Mouse (Mus musculus) gastrocnemius, adult 2 months (tissue): ENCODE data around the gene Myo15. TPM values are rescaled to one million over a fixed set of nuclear protein-coding genes. Genes with fewer than 3 reads are reported as not detected.

Experiments
- DNase-seq: peaks from one replicate; pipeline ENCODE4 v3.0.0; 2022
- H3K27ac ChIP-seq: fragments of 200-600 bp; 2 replicates; pipeline ENCODE4 v1.8.1; 2022; ENCODE audit warnings: mild to moderate bottlenecking
- H3K4me3 ChIP-seq: fragments of 200-600 bp; 2 replicates; pipeline ENCODE4 v1.8.1; 2022; ENCODE audit warnings: mild to moderate bottlenecking, moderate library complexity
- CTCF ChIP-seq: fragments of 200-600 bp; IDR thresholded peaks from 2 replicates; pipeline ENCODE4 v1.8.1; 2022; ENCODE audit warnings: antibody characterized with exemption, mild to moderate bottlenecking, moderate library complexity
- intact Hi-C: fragments of 180-260 bp; cut with DNase I; formaldehyde crosslinking; loops from one replicate; pipeline ENCODE4 v1.15.1; 2025
- total RNA-seq, 2 experiments: library from RNA; stranded (reverse); gene quantifications; 2 replicates each; pipeline ENCODE4 v1.2.3; 2021

The Myo15 gene
- total RNA-seq, 2 experiments from 2014 or later = 0.06 TPM; not detected in 1

DNA sequence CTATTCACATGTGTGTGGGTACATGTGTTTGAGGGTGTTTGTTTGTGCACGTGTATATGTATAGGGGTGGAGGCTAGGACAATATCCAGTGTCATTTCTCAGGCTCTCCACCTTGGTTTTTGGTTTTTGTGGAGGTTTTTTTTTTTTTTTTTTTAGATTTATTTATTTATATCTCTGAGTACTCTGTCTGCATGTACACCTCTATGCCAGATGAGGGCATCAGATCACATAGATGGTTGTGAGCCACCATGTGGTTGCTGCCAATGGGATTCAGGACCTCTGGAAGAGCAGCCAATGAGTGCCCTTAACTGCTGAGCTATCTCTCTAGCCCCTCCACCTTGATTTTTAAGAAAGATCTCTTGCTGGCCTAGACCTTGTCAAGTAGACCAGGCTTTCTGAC is 11.2 kb upstream of the Myo15 start:
- TF ChIP-seq CTCF = peak; percentile 24; the same call in 1 of the 2 replicates
- DNase-seq = no peak
- no peak overlapping the region for H3K4me3 ChIP-seq
- intact Hi-C loops = no loop called here
- H3K27ac ChIP-seq = no peak overlapping the region

DNA sequence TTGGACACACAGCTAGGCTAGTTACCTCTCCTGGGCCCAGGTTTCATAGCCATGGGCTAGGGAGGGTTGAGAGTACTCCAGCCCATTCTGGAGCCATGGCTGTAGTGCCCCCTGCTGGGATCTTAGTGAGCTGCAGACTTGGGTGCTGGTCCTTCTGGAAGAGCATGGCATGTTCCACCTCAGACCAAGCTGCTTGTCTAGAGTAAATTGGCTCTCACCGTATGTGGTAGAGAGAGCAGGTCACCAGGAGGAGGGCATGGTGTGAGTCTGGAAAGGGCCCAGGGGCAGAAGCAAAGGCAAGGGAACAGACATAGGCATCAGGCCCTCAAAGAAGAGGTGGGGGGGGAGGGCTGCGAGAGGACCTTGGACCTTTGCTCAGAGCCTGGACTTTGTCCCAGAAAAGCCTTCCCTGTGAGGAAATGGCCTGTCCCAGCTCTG is 3.2 kb upstream of the Myo15 start:
- DNase-seq = peak; percentile 52
- H3K27ac ChIP-seq = no peak overlapping the region
- peak; percentile 68 for TF ChIP-seq CTCF
- intact Hi-C loops = no loop called here
- H3K4me3 ChIP-seq = no peak overlapping the region

DNA sequence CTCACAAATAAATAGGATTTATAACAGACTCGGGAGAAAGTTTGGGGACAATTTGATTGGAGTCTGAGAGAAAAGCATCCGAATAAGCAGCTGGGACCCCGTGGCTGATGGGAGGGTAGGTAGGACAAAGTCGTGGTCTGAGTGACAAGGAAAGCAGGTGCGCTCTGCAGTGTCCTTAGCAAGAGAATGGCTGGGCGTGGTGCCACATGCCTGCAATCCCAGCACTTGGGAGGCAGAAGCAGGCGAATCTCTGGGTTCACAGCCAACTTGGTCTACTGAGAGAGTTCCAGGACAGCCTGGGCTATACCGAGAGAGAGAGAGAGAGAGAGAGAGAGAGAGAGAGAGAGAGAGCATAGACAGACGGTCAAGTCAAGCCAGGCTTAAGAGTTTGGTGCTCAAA is 1.6 kb downstream of the Myo15 start:
- DNase-seq = no peak
- TF ChIP-seq CTCF = no peak
- intact Hi-C loops = no loop called here
- no peak overlapping the region for H3K4me3 ChIP-seq
- no peak overlapping the region for H3K27ac ChIP-seq

DNA sequence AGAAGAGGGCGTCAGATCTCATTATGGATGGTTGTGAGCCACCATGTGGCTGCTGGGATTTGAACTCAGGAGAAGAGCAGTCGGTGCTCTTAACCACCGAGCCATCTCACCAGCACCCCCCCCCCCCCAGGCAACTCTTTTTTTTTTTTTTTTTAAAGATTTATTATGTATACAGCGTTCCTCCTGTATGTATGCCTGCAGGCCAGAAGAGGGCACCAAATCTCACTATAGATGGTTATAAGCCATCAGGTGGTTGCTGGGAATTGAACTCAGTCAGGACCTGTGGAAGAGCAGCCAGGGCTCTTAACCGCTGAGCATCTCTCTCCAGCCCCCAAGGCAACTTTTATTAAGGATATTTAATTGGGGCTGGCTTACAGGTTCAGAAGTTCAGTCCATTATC is 5.4 kb downstream of the Myo15 start:
- Histone ChIP-seq H3K27ac (no peak overlapping the region), H3K4me3 (no peak overlapping the region)
- no peak for DNase-seq
- no peak for TF ChIP-seq CTCF
- intact Hi-C loops = no loop called here

DNA sequence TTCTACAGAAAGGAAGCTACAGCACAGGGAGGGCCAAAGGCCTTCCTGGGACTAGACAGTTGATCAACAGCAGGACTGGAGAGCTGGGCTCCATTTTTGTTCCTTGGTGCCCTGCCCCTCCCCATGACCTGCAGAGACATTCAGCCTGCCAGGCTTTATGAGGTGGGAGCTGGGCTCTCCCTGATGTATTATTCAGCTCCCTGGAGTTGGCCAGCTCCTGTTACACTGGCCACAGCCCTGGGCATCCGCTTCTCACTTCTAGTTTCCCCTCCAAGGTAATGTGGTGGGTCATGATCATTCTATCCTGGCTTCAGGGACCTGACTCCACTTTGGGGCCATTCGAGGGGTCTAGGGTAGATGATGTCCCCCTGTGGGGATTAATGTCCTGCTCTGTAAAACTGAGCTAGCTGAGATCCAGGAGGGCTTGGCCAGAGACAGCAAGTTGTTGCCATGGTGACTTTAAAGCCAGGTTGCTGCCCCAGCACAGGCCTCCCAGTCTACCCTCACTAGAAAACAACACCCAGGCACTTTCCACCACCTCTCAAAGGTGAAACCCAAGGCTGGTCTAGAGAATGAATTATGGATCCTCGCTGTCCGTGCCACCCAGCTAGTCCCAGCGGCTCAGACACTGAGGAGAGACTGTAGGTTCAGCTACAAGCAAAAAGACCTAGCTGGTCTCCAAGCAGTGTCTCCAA is 6.7 kb downstream of the Myo15 start:
- no peak for DNase-seq
- Histone ChIP-seq H3K27ac (no peak overlapping the region), H3K4me3 (no peak overlapping the region)
- no peak for TF ChIP-seq CTCF
- intact Hi-C loops = no loop called here

DNA sequence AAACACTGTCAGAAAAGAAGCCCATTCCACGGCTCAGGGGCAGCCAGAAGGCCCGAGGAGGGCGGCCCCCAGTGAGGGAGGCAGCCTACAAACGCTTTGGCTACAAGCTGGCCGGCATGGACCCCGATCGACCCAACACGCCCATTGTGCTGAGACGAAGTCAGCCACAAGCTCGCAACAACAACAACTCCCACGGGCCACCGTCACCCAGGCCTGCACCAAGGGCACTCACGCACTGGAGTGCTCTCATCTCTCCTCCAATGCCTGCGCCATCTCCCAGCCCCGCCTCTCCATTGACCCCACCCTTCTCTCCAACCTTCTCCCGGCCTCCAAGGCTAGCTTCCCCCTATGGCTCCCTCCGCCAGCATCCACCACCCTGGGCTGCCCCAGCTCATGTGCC is 9.0 kb downstream of the Myo15 start:
- Histone ChIP-seq H3K27ac (no peak overlapping the region), H3K4me3 (no peak overlapping the region)
- no peak for TF ChIP-seq CTCF
- intact Hi-C loops = no loop called here
- no peak for DNase-seq

DNA sequence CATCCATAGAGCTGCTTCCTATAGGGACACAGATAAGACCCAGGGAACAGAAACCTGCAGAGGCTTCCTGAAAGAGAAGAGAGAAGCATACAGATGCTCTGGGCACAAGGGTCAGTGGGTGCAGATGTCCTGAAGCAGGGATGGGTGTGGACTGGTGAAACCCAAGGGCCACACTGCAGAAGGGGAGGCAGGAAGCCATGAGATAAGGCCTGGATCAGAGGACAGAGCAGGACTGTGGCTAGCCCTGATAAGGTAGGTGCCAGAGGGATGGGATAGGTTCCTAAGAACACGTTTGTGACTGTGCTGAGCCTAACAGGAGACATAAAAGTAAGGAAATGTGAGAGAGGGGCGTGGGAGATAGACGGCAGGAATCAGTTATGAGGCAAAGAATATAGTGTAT is 17.1 kb downstream of the Myo15 start:
- H3K4me3 ChIP-seq = no peak overlapping the region
- no peak for TF ChIP-seq CTCF
- no peak overlapping the region for H3K27ac ChIP-seq
- DNase-seq = no peak
- intact Hi-C loops = no loop called here

DNA sequence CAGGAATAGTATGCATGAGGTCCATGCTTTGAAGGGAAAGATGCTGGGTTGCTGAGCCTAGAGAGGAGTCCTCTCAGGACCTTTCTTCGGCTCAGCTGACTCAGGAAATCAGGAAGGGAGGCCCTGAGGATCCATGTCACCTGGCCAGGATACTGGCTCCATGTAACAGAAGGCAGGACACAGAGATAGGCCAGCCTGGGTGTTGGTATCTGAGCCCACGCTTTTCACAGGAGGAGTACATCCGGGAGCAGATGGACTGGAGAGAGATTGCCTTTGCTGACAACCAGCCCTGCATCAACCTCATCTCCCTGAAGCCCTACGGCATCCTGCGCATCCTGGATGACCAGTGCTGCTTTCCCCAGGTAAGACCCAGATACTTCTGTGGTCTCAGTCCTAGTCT is 23.6 kb downstream of the Myo15 start:
- Histone ChIP-seq H3K4me3 (no peak overlapping the region), H3K27ac (no peak overlapping the region)
- DNase-seq = no peak
- no peak for TF ChIP-seq CTCF
- intact Hi-C loops = no loop called here

DNA sequence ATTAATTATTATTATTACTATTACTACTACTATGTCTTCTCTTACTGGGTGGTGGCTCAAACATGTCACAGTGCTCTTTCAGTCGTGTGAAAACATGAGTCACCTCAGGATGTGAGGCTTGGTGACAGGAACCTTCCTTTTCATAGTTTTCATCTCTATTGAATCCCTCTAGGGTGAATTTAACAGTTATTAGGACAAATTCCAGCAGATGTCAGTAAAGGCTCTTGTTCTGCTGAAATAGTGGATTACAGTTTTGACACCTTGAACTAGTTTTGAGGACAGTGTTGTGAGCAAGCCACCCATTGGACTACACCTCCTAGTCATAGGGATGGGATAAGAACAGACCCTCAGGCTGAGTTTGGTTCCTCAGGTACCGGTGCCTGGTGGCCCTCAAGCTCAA is 26.6 kb downstream of the Myo15 start:
- Histone ChIP-seq H3K4me3 (no peak overlapping the region), H3K27ac (no peak overlapping the region)
- intact Hi-C loops = no loop called here
- no peak for TF ChIP-seq CTCF
- no peak for DNase-seq

DNA sequence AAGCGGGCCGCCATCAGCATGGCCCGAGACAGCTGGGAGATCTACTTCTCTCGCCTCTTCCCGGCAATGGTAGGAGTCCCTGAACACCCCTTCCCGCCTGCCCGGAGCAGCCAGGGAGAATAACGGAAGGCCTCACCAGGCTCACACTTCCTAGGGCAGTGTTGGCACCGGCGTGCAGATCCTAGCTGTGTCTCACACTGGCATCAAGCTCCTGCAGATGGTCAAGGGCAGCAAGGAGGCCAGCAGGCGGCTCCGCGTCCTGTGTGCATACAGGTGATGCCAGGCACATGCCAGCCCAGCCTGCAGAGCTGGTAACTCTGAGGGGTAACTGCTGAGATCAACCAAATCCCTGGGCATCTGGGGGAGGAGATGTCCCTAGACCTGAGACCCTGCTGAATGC is 38.1 kb downstream of the Myo15 start:
- Histone ChIP-seq H3K27ac (no peak overlapping the region), H3K4me3 (no peak overlapping the region)
- no peak for DNase-seq
- intact Hi-C loops = no loop called here
- TF ChIP-seq CTCF = no peak

DNA sequence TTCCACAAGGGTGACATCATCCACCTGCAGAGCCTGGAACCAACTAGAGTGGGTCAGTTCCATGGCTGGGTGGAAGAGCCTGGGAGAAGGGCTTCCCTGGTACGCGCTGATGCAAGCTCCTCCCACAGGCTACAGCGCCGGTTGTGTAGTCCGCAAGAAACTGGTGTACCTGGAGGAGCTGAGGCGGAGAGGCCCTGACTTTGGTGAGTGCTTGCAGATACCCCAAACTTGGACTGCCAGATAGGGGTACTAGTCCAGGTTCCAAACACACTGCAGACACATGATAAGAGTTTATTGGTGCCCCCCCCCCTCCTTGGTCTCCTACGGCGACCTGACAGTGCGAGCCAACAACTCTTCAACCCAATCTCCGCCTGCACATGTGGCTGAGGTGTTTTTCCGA is 39.8 kb downstream of the Myo15 start:
- Histone ChIP-seq H3K4me3 (peak overlapping the region; percentile 67), H3K27ac (no peak overlapping the region)
- intact Hi-C loops = no loop called here
- TF ChIP-seq CTCF = no peak
- no peak for DNase-seq

DNA sequence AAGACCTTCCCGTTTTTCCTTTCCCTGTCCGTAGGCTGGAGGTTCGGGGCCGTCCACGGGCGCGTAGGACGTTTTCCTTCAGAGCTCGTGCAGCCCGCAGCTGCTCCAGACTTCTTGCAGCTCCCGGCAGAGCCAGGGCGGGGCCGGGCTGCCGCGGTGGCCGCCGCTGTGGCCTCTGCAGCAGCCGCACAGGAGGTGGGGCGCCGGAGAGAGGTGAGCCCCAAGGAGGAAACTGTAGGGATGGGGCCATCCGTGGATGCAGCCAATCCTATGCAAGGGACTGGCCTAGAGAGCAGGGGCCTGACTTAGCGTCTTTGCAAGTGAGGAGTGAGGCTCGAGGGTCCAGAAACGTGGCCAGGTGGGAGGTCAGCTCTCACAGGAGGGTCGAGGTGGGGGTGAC is 40.4 kb downstream of the Myo15 start:
- no peak overlapping the region for H3K27ac ChIP-seq
- peak; percentile 32 for DNase-seq
- peak overlapping the region; percentile 67 for H3K4me3 ChIP-seq
- TF ChIP-seq CTCF = no peak
- intact Hi-C loops = no loop called here

DNA sequence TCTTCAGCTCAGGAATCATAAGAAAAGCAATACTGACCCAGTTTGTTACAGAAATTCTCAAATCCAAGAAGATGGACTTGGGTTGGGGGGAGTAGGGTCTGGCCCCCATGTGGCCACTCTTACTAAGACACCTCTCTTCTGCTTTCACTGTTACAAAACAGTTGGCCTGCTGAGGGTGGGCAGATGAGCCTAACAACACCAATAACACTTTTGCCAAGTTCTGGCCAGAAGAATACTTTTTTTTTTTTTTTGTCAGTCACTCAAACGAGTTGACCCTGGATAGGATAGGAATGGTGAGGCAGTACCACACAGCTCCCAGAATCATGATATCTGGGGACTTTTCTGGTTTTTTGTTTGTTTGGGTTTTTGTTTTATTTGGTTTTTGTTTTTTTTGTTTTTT is 42.8 kb downstream of the Myo15 start:
- no peak for TF ChIP-seq CTCF
- Histone ChIP-seq H3K4me3 (no peak overlapping the region), H3K27ac (no peak overlapping the region)
- no peak for DNase-seq
- intact Hi-C loops = no loop called here

DNA sequence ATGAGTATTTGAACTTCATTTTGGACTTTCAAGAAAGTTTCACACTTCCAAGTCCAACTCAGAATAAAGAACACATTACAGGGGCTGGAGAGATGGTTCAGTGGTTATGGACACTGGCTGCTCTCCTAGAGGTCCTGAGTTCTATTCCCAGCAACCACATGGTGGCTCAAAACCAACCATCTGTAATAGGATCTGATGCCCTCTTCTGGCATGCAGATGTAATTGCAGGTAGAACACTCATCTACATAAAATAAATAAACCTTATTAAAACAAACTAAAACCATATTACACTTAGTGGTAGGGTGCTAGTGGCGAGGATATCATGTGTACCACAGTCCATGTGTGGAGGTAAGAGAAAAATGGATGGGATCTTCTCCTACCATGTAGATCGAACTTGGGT is 43.4 kb downstream of the Myo15 start:
- H3K4me3 ChIP-seq = no peak overlapping the region
- H3K27ac ChIP-seq = no peak overlapping the region
- DNase-seq = no peak
- TF ChIP-seq CTCF = peak; percentile 45
- intact Hi-C loops = no loop called here
